Mouse (Mus musculus): Measurements from ENCODE around the gene Hist1h2bf. TPM values are rescaled to one million over a fixed set of nuclear protein-coding genes. Genes with fewer than 3 reads are reported as not detected.
"Not testable (repeated sequence)": the region's sequence is repeated elsewhere in the genome, so short reads cannot be mapped to it uniquely, and the experiment has no call there.

Hist1h2bf gene
- polyA plus RNA-seq, 1 experiment from 2014 or later, result 9.1 TPM

DNA sequence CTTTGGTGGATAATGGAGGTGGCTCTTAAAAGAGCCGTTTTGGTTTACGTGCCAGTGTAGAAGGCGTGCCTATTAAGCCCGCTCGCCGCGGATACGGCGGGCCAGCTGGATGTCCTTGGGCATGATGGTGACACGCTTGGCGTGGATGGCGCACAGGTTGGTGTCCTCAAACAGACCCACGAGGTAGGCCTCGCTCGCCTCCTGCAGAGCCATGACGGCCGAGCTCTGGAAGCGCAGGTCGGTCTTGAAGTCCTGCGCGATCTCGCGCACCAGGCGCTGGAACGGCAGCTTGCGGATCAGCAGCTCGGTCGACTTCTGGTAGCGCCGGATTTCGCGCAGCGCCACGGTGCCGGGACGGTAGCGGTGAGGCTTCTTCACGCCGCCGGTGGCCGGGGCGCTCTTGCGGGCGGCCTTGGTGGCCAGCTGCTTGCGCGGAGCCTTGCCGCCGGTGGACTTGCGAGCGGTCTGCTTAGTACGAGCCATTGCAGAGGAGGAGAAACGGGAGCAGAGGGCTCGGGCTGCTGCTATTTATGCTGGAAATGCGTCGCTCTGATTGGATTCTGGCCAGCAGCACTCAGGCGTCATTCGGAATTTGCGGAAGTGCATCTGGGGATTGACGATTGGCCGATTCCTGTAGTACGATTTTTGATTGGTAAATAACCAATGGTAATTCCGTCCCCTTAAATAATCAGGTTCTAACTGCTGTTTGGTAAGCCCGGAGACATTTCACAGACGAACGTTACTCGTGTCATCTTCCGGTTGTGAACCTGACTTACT, 11.9 kb downstream of the Hist1h2bf start, which contains the start of gene Hist1h3e:
TSS of gene Hist1h3e (minus strand) at position 487 of the 777 bp plus-strand sequence.
- ATAC-seq (ENCODE audit: low FRiP score, low read depth), result peak; percentile 95
- not testable (repeated sequence) for H3K36me3 ChIP-seq, H3K9me3 ChIP-seq, H3K4me1 ChIP-seq, H3K27me3 ChIP-seq
- Histone ChIP-seq H3K4me3 (peak within 1 kb of the TSS; percentile 48), H3K9ac (peak within 1 kb of the TSS; percentile 74), H3K27ac (peak within 1 kb of the TSS; percentile 96), H3K4me2 (replicated peaks) (peak within 1 kb of the TSS; percentile 69)
- under 1% methylated on average over 65 of the region's 67 CpGs for whole genome bisulfite sequencing

DNA sequence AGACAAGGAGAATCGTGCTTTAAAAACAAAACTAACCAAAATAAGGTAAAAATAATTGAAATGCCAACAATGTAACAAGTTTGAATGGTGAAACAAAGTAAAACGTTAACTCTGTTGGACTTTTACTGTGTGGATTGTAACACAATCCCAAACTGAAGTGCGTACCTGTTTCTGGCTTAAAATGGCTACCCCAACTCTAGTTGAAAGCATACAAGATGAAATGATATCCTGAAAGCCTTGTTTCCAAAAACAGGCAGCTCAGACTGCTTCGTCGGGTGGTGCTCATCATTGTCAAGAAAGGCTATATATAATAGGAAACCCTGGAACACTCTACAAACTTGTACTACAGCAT, 12.5 kb downstream of the Hist1h2bf start:
- Histone ChIP-seq H3K9ac (peak overlapping the region; percentile 74), H3K4me2 (replicated peaks) (peak overlapping the region; percentile 69), H3K4me3 (peak overlapping the region; percentile 48), H3K27ac (peak overlapping the region; percentile 96)
- not testable (repeated sequence) for H3K4me1 ChIP-seq; H3K36me3 ChIP-seq; H3K27me3 ChIP-seq; H3K9me3 ChIP-seq; ATAC-seq (ENCODE audit: low FRiP score, low read depth)
- 0% methylated on average over 2 of the region's 5 CpGs for WGBS

DNA sequence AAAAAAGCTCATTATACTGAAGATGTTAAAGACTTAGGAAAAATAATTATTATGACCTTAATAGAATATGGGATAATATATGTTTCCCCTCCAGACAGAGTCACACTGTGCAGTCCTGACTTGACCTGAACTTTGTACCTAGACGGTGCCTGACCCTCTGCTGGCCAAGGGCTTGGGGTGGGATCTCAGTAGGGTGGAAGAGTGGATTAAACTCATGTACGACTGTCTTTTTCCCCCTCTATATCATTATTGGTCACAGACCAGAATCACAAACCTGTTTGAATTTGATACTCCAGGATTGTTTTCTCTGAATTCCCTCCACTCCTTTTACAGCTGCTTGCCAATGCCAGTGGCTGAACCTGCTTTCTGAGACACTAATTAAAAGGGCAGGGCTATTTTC, 13.3 kb downstream of the Hist1h2bf start:
- not testable (repeated sequence) for H3K9me3 ChIP-seq; H3K9ac ChIP-seq; H3K4me1 ChIP-seq; ATAC-seq (ENCODE audit: low FRiP score, low read depth); H3K36me3 ChIP-seq; H3K27me3 ChIP-seq
- 29% methylated on average over 2 of the region's 2 CpGs for WGBS
- Histone ChIP-seq H3K4me2 (replicated peaks) (peak overlapping the region; percentile 48), H3K27ac (peak overlapping the region; percentile 52; the same call in 1 of the 2 replicates), H3K4me3 (peak overlapping the region; percentile 12)

DNA sequence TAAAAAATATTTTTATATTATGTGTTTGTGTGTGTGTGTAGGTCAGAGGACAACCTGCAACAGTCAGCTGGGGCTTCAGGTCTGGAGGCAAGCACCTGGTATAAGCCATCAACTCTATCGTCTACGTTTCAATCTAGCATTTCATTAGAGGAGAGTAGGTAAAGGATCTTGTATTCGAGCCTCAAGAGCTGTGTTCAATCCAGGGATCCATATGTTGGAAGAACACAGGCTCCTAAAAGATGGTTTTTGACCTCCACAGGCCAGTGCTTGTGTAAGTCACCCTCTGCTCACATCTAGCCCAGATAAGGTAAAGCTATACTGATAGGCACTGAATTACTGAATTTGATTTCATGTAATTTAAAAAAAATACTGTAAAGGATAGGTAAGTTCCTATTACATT, 17.1 kb downstream of the Hist1h2bf start:
- Histone ChIP-seq H3K4me2 (replicated peaks) (peak overlapping the region; percentile 89), H3K9ac (no peak overlapping the region), H3K27ac (peak overlapping the region; percentile 29), H3K4me1 (peaks cover 12% of the 10 kb centered on the region), H3K9me3 (no peaks in the 10 kb centered on the region), H3K36me3 (no peaks in the 10 kb centered on the region), H3K4me3 (no peak overlapping the region), H3K27me3 (no peaks in the 10 kb centered on the region)
- no peak for ATAC-seq (ENCODE audit: low FRiP score, low read depth)
- 72% methylated on average over 3 of the region's 3 CpGs for WGBS

DNA sequence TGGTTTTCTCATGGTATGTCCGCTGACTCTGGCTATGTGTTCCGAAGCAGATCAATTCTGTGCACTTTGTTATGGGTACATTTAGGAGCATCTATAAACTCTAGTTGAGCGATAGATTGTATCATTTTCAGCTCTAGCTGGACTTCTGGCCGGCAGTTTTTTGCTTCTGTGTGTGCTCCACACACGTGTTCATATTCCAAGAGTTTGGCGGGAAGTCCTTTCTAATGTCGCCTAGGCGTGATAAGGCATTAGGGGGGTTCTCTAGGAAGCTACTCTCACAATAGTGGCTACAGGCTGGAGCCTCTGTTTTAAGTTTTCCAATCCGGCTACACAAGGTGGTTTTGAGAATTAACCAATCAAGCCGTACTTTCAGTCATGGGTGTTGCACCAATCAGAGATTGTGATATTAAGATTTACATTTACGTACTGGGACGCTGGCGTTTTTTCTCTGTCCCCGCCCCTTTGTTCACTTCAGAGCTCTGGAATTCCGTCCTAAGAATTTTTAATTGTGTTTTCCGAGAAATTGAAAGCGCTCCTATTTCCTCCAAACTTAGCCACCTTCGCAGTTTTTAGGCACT, 18.1 kb downstream of the Hist1h2bf start:
- H3K27ac ChIP-seq, result peak overlapping the region; percentile 99
- H3K27me3 ChIP-seq, result no peaks in the 10 kb centered on the region
- peaks cover 13% of the 10 kb centered on the region for H3K4me1 ChIP-seq
- WGBS, result under 1% methylated on average over 18 of the region's 18 CpGs
- ATAC-seq (ENCODE audit: low FRiP score, low read depth), result peak; percentile 79
- no peaks in the 10 kb centered on the region for H3K9me3 ChIP-seq
- H3K4me3 ChIP-seq, result peak overlapping the region; percentile 61
- no peaks in the 10 kb centered on the region for H3K36me3 ChIP-seq
- peak overlapping the region; percentile 89 for H3K4me2 ChIP-seq (replicated peaks)
- H3K9ac ChIP-seq, result peak overlapping the region; percentile 85

DNA sequence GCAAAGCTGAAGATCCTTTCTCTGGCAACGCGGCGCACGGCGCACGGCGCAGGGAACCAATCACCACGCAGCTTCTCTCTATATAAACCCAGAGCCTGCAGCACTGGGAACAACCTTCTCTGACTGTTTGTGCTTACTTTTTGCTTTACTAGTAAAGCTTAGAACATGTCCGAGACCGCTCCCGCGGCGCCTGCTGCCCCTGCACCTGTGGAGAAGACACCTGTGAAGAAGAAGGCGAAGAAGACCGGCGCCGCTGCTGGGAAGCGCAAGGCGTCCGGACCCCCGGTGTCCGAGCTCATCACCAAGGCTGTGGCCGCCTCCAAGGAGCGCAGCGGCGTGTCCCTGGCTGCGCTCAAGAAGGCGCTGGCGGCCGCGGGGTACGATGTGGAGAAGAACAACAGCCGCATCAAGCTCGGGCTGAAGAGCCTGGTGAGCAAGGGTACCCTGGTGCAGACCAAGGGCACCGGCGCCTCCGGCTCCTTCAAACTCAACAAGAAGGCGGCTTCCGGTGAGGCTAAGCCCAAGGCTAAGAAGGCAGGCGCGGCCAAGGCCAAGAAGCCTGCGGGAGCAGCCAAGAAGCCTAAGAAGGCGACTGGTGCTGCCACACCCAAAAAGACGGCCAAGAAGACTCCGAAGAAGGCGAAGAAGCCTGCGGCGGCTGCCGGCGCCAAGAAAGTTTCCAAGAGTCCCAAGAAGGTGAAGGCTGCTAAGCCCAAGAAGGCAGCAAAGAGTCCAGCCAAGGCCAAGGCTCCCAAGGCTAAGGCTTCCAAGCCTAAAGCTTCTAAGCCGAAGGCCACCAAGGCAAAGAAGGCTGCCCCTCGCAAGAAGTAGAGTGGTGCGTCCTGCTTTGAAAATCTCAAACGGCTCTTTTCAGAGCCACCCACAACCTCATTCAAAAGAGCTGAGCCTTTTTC, 18.8 kb downstream of the Hist1h2bf start:
- ATAC-seq (ENCODE audit: low FRiP score, low read depth), result peak; percentile 91
- WGBS, result under 1% methylated on average over 54 of the region's 54 CpGs

DNA sequence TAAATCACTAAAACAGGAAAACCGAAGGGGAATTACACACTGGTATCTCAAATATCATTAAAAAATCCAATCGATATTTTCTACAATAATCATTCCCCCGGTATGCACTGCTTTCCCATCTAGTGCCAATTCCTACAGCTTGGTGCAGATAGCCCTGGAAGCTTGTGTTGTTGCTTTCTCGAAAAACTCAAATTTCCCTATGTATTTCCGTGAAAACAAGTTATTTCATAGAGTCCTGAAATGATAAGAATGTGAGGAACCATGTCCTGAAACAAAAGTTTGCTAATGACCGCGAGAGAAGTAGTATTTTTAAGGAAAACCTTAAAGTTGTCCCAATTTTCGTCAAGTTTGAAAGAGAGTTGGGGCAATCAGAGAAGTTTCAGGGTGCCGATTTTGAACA, 19.6 kb downstream of the Hist1h2bf start:
- Histone ChIP-seq H3K9ac (peak overlapping the region; percentile 85), H3K9me3 (no peaks in the 10 kb centered on the region), H3K4me2 (replicated peaks) (peak overlapping the region; percentile 89), H3K36me3 (no peaks in the 10 kb centered on the region), H3K27ac (peak overlapping the region; percentile 99), H3K27me3 (no peaks in the 10 kb centered on the region), H3K4me1 (peaks cover 19% of the 10 kb centered on the region), H3K4me3 (peak overlapping the region; percentile 61)
- WGBS, result 20% methylated on average over 9 of the region's 9 CpGs
- no peak for ATAC-seq (ENCODE audit: low FRiP score, low read depth)

More for the DNA sequence above, 18.8 kb downstream of the Hist1h2bf start:
- H3K9ac ChIP-seq, result peak overlapping the region; percentile 85
- no peaks in the 10 kb centered on the region for H3K9me3 ChIP-seq
- peak overlapping the region; percentile 89 for H3K4me2 ChIP-seq (replicated peaks)
- peaks cover 19% of the 10 kb centered on the region for H3K4me1 ChIP-seq
- no peaks in the 10 kb centered on the region for H3K36me3 ChIP-seq
- H3K27ac ChIP-seq, result peak overlapping the region; percentile 99
- no peaks in the 10 kb centered on the region for H3K27me3 ChIP-seq
- peak overlapping the region; percentile 61 for H3K4me3 ChIP-seq

DNA sequence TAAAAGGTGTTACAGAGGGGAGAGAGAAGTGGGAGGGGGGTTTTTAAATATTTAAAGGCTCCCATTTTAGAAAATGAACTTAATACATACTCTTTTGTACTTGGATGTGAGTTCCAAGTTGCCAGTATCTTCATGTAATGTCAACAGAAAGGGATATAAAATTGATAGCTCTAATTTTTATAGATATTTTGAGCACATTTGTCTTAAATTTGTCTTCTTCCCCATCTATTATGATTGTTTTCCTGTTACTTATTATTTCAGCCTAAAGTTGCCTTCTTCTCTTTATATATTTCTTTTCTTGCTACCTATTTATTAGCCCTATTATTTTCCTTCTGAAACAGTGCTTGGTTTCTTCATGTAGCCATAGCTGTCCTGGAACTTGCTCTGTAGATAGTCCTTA, 21.0 kb downstream of the Hist1h2bf start, which contains the start of gene Hist1h1d:
TSS of gene Hist1h1d (plus strand) at position 301 of the 400 bp plus-strand sequence.
- Histone ChIP-seq H3K4me3 (0 out of 2 replicates have a peak within 1 kb of the TSS, but pooled peaks have one; percentile 49), H3K9ac (0 out of 2 replicates have a peak within 1 kb of the TSS, but pooled peaks have one; percentile 31)
- ATAC-seq (ENCODE audit: low FRiP score, low read depth), result no peak

DNA sequence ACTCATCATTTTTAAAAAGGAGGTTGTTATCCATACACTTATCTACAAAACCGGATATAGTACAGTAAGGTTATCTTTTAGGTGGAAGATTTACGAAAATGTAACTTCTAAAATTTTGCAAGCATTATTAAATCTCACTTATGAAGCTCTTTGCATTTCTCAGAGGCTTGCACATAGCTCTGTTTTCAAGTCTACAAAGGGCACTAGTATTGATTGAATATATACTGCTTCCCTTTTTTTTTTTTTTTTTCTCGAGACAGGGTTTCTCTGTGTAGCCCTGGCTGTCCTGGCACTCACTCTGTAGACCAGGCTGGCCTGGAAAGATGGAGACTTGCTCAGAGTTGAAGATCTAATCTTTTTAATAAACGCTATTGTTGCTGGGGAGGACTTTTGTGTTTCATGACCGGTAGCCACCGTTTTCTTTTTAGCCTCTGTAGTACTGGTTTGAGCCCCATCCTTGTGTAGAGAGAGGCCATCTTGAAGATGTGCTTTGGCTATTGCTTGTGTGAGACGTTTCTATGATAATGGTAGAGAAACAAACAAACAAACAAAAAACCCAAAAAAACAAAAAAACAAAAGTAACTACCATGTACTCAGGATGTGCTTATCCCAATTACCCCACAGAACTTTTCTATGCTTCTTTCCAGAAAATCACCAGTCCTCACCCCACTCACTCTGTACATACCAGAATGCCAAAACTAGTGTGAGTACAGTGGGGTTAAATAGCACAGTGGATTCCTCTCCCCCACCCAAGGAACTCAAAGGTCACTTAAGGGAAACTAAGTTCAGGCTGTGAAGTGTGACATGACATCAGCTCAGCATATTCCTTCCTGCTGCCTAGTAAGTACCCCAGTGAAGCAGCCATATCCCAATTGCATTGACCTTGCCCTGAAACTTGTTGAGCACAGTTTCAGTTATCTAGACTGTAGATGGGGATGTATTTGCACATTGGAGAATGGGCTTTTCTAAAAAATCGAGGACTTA, 21.8 kb downstream of the Hist1h2bf start:
- WGBS, result 60% methylated on average over 8 of the region's 8 CpGs
- peak overlapping the region; percentile 94 for H3K27ac ChIP-seq
- ATAC-seq (ENCODE audit: low FRiP score, low read depth), result no peak
- 0 out of 2 replicates have a peak overlapping the region, but pooled peaks have one; percentile 31 for H3K9ac ChIP-seq
- H3K4me1 ChIP-seq, result peaks cover 19% of the 10 kb centered on the region
- no peaks in the 10 kb centered on the region for H3K27me3 ChIP-seq
- H3K4me2 ChIP-seq (replicated peaks), result peak overlapping the region; percentile 68
- H3K9me3 ChIP-seq, result no peaks in the 10 kb centered on the region
- H3K36me3 ChIP-seq, result no peaks in the 10 kb centered on the region
- peak overlapping the region; percentile 49 for H3K4me3 ChIP-seq

More for the DNA sequence above, 21.0 kb downstream of the Hist1h2bf start, which contains the start of gene Hist1h1d:
- Histone ChIP-seq H3K9me3 (no peaks in the 10 kb centered on the region), H3K4me2 (replicated peaks) (peak within 1 kb of the TSS; percentile 89), H3K27me3 (no peaks in the 10 kb centered on the region), H3K27ac (peak within 1 kb of the TSS; percentile 99), H3K4me1 (peaks cover 19% of the 10 kb centered on the region), H3K36me3 (no peaks in the 10 kb centered on the region)

DNA sequence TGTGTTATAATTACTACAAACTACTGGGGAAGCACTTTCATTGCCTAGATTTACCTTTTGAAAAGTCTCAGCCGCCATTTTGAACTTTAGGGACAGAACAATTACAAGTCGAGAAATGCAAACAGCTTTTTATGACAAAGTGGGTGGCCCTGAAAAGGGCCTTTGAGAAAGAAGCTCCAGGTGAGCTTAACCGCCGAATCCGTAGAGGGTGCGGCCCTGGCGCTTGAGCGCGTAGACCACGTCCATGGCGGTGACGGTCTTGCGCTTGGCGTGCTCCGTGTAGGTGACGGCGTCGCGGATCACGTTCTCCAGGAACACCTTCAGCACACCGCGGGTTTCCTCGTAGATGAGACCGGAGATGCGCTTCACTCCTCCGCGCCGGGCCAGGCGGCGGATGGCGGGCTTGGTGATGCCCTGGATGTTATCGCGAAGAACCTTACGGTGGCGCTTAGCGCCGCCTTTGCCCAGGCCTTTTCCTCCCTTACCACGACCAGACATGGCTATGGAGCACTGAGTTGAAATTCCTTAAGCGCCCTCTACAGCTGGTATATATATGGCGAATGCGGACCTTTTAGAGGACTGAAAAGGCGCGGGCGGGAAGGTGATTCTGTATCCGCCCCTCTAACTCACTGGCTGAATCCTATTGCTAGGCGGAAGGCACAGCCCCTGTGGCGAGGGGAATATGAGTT, 22.7 kb downstream of the Hist1h2bf start, which contains the start of gene Hist1h4f:
TSS of gene Hist1h4f (minus strand) at position 503 of the 689 bp plus-strand sequence.
- peaks cover 15% of the 10 kb centered on the region for H3K4me1 ChIP-seq
- H3K36me3 ChIP-seq, H3K27me3 ChIP-seq, H3K9me3 ChIP-seq: not testable (repeated sequence)
- ATAC-seq (ENCODE audit: low FRiP score, low read depth), result peak; percentile 82
- peak within 1 kb of the TSS; percentile 68 for H3K4me2 ChIP-seq (replicated peaks)
- H3K4me3 ChIP-seq, result peak within 1 kb of the TSS; percentile 49
- H3K27ac ChIP-seq, result peak within 1 kb of the TSS; percentile 94
- under 1% methylated on average over 47 of the region's 47 CpGs for WGBS
- H3K9ac ChIP-seq, result peak within 1 kb of the TSS; percentile 71
